Mouse (Mus musculus) hindbrain, embryonic 12.5 days (tissue): Measurements from ENCODE around the gene Hps3. TPM values are rescaled to one million over a fixed set of nuclear protein-coding genes. Genes with fewer than 3 reads are reported as not detected.
"Not testable (repeated sequence)": the region's sequence is repeated elsewhere in the genome, so short reads cannot be mapped to it uniquely, and the experiment has no call there.

Source experiments
- ATAC-seq: fragments of 200-750 bp; cut with Nextera tagmentation; 2 replicates; pipeline ENCODE4 v1.8.0; 2017; ENCODE audit warnings: moderate TSS enrichment; ENCODE audit not compliant: low FRiP score
- H3K27ac ChIP-seq: fragments of 300-500 bp; sonication (generic); 2 replicates; pipeline ENCODE4 v1.5.1; 2016; ENCODE audit warnings: mild to moderate bottlenecking
- H3K27me3 ChIP-seq: fragments of 300-500 bp; sonication (generic); 2 replicates; pipeline ENCODE4 v1.6.1; 2016; ENCODE audit warnings: mild to moderate bottlenecking
- H3K36me3 ChIP-seq: fragments of 300-500 bp; sonication (generic); 2 replicates; pipeline ENCODE4 v1.6.1; 2016; ENCODE audit warnings: mild to moderate bottlenecking
- H3K4me1 ChIP-seq: fragments of 300-500 bp; sonication (generic); 2 replicates; pipeline ENCODE4 v1.6.1; 2016
- H3K4me2 ChIP-seq: fragments of 300-500 bp; sonication (generic); replicated peaks from 2 replicates; pipeline ENCODE4 v1.6.1; 2016; ENCODE audit warnings: mild to moderate bottlenecking
- H3K4me3 ChIP-seq: fragments of 300-500 bp; sonication (generic); 2 replicates; pipeline ENCODE4 v1.5.1; 2016; ENCODE audit warnings: mild to moderate bottlenecking
- H3K9ac ChIP-seq: fragments of 300-500 bp; sonication (generic); 2 replicates; pipeline ENCODE4 v1.6.1; 2016; ENCODE audit warnings: mild to moderate bottlenecking, moderate library complexity
- H3K9me3 ChIP-seq: fragments of 300-500 bp; sonication (generic); replicated peaks from 2 replicates; pipeline ENCODE4 v1.6.1; 2016; ENCODE audit warnings: mild to moderate bottlenecking
- WGBS: fragments of 180-500 bp; shearing (Covaris S2); methylation state at CpG from one replicate; pipeline ENCODE4 v1.1.7; 2016; 5-methylcytosine and 5-hydroxymethylcytosine counted together
- polyA plus RNA-seq: library from polyadenylated mRNA; unstranded; fragments of >200 nt; fragmentation: Nextera tagmentation; extraction: Ambion mirVana; gene quantifications from 2 replicates; pipeline ENCODE4 v1.2.1, GENCODE M21; 2016

Hps3 gene
- polyA plus RNA-seq, 1 experiment from 2014 or later: 13.6 TPM

GRCm38 (mm10) chr3:20027788-20028187 lies 7.3 kb downstream of the Hps3 start:
- H3K27me3 ChIP-seq: no peaks in the 10 kb centered on the region
- no peak overlapping the region for H3K9ac ChIP-seq
- H3K9me3 ChIP-seq: no peaks in the 10 kb centered on the region
- no peaks in the 10 kb centered on the region for H3K4me1 ChIP-seq
- WGBS: 91% methylated on average over 5 of the region's 5 CpGs
- no peak overlapping the region for H3K27ac ChIP-seq
- H3K4me2 ChIP-seq: no peak overlapping the region
- no peak for ATAC-seq
- H3K4me3 ChIP-seq: no peak overlapping the region
- H3K36me3 ChIP-seq: peaks cover 36% of the 10 kb centered on the region

- H3K36me3 ChIP-seq: peaks cover 42% of the 10 kb centered on the region
- no peaks in the 10 kb centered on the region for H3K27me3 ChIP-seq
- WGBS: 91% methylated on average over 8 of the region's 8 CpGs
- H3K4me2 ChIP-seq: no peak overlapping the region
- H3K9me3 ChIP-seq: no peaks in the 10 kb centered on the region
- ATAC-seq: no peak
- H3K4me3 ChIP-seq: no peak overlapping the region
- no peaks in the 10 kb centered on the region for H3K4me1 ChIP-seq
- H3K9ac ChIP-seq: no peak overlapping the region
- no peak overlapping the region for H3K27ac ChIP-seq
These were observed 8.0 kb downstream of the Hps3 start for GRCm38 (mm10) chr3:20026996-20027689.

GRCm38 (mm10) chr3:20026481-20026880 lies 8.6 kb downstream of the Hps3 start:
- H3K4me3 ChIP-seq: no peak overlapping the region
- no peaks in the 10 kb centered on the region for H3K9me3 ChIP-seq
- H3K4me2 ChIP-seq: no peak overlapping the region
- H3K27ac ChIP-seq: no peak overlapping the region
- ATAC-seq: no peak
- H3K4me1 ChIP-seq: no peaks in the 10 kb centered on the region
- H3K36me3 ChIP-seq: peaks cover 45% of the 10 kb centered on the region
- H3K9ac ChIP-seq: no peak overlapping the region
- no peaks in the 10 kb centered on the region for H3K27me3 ChIP-seq

- peaks cover 55% of the 10 kb centered on the region for H3K36me3 ChIP-seq
- whole genome bisulfite sequencing: 41% methylated on average over 1 of the region's 1 CpGs
These were observed 11.3 kb downstream of the Hps3 start for GRCm38 (mm10) chr3:20023832-20024231.

GRCm38 (mm10) chr3:20018076-20018475 lies 17.0 kb downstream of the Hps3 start:
- H3K36me3 ChIP-seq: peaks cover 48% of the 10 kb centered on the region

More at GRCm38 (mm10) chr3:20023832-20024231, 11.3 kb downstream of the Hps3 start:
- ATAC-seq: no peak
- no peak overlapping the region for H3K27ac ChIP-seq
- H3K4me1 ChIP-seq: no peaks in the 10 kb centered on the region
- H3K27me3 ChIP-seq: no peaks in the 10 kb centered on the region
- no peaks in the 10 kb centered on the region for H3K9me3 ChIP-seq
- no peak overlapping the region for H3K4me3 ChIP-seq
- H3K9ac ChIP-seq: no peak overlapping the region
- H3K4me2 ChIP-seq: no peak overlapping the region

GRCm38 (mm10) chr3:20014454-20014853 lies 20.7 kb downstream of the Hps3 start:
- Histone ChIP-seq H3K27ac (no peak overlapping the region), H3K27me3 (no peaks in the 10 kb centered on the region), H3K36me3 (peaks cover 35% of the 10 kb centered on the region), H3K9me3 (no peaks in the 10 kb centered on the region), H3K4me2 (no peak overlapping the region), H3K4me3 (no peak overlapping the region), H3K4me1 (no peaks in the 10 kb centered on the region), H3K9ac (no peak overlapping the region)
- no peak for ATAC-seq
- 95% methylated on average over 2 of the region's 2 CpGs for WGBS

More at GRCm38 (mm10) chr3:20018076-20018475, 17.0 kb downstream of the Hps3 start:
- no peak overlapping the region for H3K4me2 ChIP-seq
- no peak for ATAC-seq
- no peak overlapping the region for H3K9ac ChIP-seq
- no peak overlapping the region for H3K27ac ChIP-seq
- H3K4me1 ChIP-seq: no peaks in the 10 kb centered on the region
- no peak overlapping the region for H3K4me3 ChIP-seq
- no peaks in the 10 kb centered on the region for H3K9me3 ChIP-seq
- 94% methylated on average over 8 of the region's 8 CpGs for WGBS
- H3K27me3 ChIP-seq: no peaks in the 10 kb centered on the region

GRCm38 (mm10) chr3:20010905-20011304 lies 24.2 kb downstream of the Hps3 start:
- H3K9me3 ChIP-seq, H3K9ac ChIP-seq, H3K27ac ChIP-seq, H3K4me2 ChIP-seq, H3K4me3 ChIP-seq, H3K4me1 ChIP-seq, ATAC-seq, H3K27me3 ChIP-seq: not testable (repeated sequence)
- peaks cover 26% of the 10 kb centered on the region for H3K36me3 ChIP-seq
- 73% methylated on average over 7 of the region's 7 CpGs for WGBS

GRCm38 (mm10) chr3:20010464-20010863 lies 24.7 kb downstream of the Hps3 start:
- Histone ChIP-seq H3K27ac (no peak overlapping the region), H3K9ac (no peak overlapping the region), H3K36me3 (peaks cover 22% of the 10 kb centered on the region), H3K4me1 (no peaks in the 10 kb centered on the region), H3K27me3 (no peaks in the 10 kb centered on the region), H3K4me3 (no peak overlapping the region), H3K4me2 (no peak overlapping the region), H3K9me3 (no peaks in the 10 kb centered on the region)
- no peak for ATAC-seq
- WGBS: 83% methylated on average over 9 of the region's 9 CpGs

GRCm38 (mm10) chr3:20007759-20008158 lies 27.4 kb downstream of the Hps3 start:
- no peak for ATAC-seq
- Histone ChIP-seq H3K36me3 (peaks cover 16% of the 10 kb centered on the region), H3K27me3 (no peaks in the 10 kb centered on the region), H3K27ac (no peak overlapping the region), H3K9ac (no peak overlapping the region), H3K4me1 (no peaks in the 10 kb centered on the region), H3K4me3 (no peak overlapping the region), H3K9me3 (no peaks in the 10 kb centered on the region), H3K4me2 (no peak overlapping the region)
- 90% methylated on average over 5 of the region's 5 CpGs for WGBS

- H3K4me1 ChIP-seq: no peaks in the 10 kb centered on the region
- no peak overlapping the region for H3K4me2 ChIP-seq
- H3K9me3 ChIP-seq: no peaks in the 10 kb centered on the region
- H3K9ac ChIP-seq: no peak overlapping the region
- no peak overlapping the region for H3K27ac ChIP-seq
- H3K4me3 ChIP-seq: no peak overlapping the region
- ATAC-seq: no peak
- no peaks in the 10 kb centered on the region for H3K27me3 ChIP-seq
- H3K36me3 ChIP-seq: peaks cover 20% of the 10 kb centered on the region
- WGBS: 95% methylated on average over 4 of the region's 4 CpGs
These were observed 27.8 kb downstream of the Hps3 start for GRCm38 (mm10) chr3:20007275-20007674.

- no peak overlapping the region for H3K4me3 ChIP-seq
- 72% methylated on average over 1 of the region's 1 CpGs for WGBS
- H3K4me2 ChIP-seq: no peak overlapping the region
- ATAC-seq: no peak
- H3K27me3 ChIP-seq: no peaks in the 10 kb centered on the region
- no peak overlapping the region for H3K27ac ChIP-seq
- no peaks in the 10 kb centered on the region for H3K4me1 ChIP-seq
- no peaks in the 10 kb centered on the region for H3K9me3 ChIP-seq
- H3K9ac ChIP-seq: no peak overlapping the region
- H3K36me3 ChIP-seq: peaks cover 25% of the 10 kb centered on the region
These were observed 29.5 kb downstream of the Hps3 start for GRCm38 (mm10) chr3:20005611-20006010.

- Histone ChIP-seq H3K36me3 (peaks cover 23% of the 10 kb centered on the region), H3K27ac (no peak overlapping the region), H3K4me1 (no peaks in the 10 kb centered on the region), H3K4me2 (no peak overlapping the region), H3K9me3 (no peaks in the 10 kb centered on the region), H3K27me3 (no peaks in the 10 kb centered on the region), H3K4me3 (no peak overlapping the region), H3K9ac (no peak overlapping the region)
- 91% methylated on average over 8 of the region's 8 CpGs for WGBS
- no peak for ATAC-seq
These were observed 30.7 kb downstream of the Hps3 start for GRCm38 (mm10) chr3:20004422-20004821.

GRCm38 (mm10) chr3:20002786-20003185 lies 32.3 kb downstream of the Hps3 start:
- H3K4me3 ChIP-seq: no peak overlapping the region
- WGBS: 72% methylated on average over 5 of the region's 5 CpGs

More at GRCm38 (mm10) chr3:20002786-20003185, 32.3 kb downstream of the Hps3 start:
- H3K27me3 ChIP-seq: no peaks in the 10 kb centered on the region
- H3K27ac ChIP-seq: no peak overlapping the region
- H3K9ac ChIP-seq: no peak overlapping the region
- no peaks in the 10 kb centered on the region for H3K4me1 ChIP-seq
- no peaks in the 10 kb centered on the region for H3K9me3 ChIP-seq
- no peak overlapping the region for H3K4me2 ChIP-seq
- peaks cover 22% of the 10 kb centered on the region for H3K36me3 ChIP-seq
- ATAC-seq: no peak
